Mouse (Mus musculus): ENCODE results near the gene Cldn4. TPM values are rescaled to one million over a fixed set of nuclear protein-coding genes. Genes with fewer than 3 reads are reported as not detected.

The Cldn4 gene
- polyA plus RNA-seq, 1 experiment from 2014 or later: 78.3 TPM

DNA sequence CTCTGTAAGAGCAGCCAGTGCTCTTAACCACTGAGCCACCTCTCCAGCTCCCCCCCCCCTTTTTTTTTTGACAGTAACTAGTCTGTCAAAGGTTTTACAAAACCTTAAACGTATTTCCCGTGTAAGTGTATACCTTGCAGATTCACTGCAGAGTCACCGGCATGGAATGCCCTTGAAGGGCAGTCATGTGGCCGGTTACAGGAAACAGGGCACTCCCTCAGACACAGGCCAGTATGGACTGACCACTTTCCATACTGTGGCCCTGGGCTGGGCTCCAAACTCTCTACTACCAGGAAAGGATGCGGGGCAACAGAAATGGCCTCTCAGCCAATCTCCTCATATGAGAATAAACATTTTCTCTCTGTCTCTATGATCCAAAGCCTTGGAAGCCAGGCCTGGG lies 8.8 kb upstream of the Cldn4 start:
- DNase-seq (ENCODE audit: low spot score): no peak
- no peaks in the 10 kb centered on the region for H3K9me3 ChIP-seq (ENCODE audit: control insufficient read depth, low read length)
- peaks cover 13% of the 10 kb centered on the region; the same call in 1 of the 2 replicates for H3K4me1 ChIP-seq (replicated peaks; ENCODE audit: control insufficient read depth, insufficient read depth, low read length)
- H3K4me3 ChIP-seq (ENCODE audit: low read depth, low read length): no peak overlapping the region
- no peak overlapping the region for H3K4me2 ChIP-seq (ENCODE audit: low read length)
- WGBS: 65% methylated on average over 5 of the region's 5 CpGs
- H3K9ac ChIP-seq (ENCODE audit: low read length): no peak overlapping the region
- H3K36me3 ChIP-seq (ENCODE audit: control insufficient read depth, insufficient read depth, low read length): no peaks in the 10 kb centered on the region
- no peak for ATAC-seq (replicated peaks; ENCODE audit: low FRiP score, low TSS enrichment, low read depth)
- no peak overlapping the region for H3K27ac ChIP-seq (ENCODE audit: low read depth)
- H3K27me3 ChIP-seq (replicated peaks; ENCODE audit: control insufficient read depth, insufficient read depth, low read length): no peaks in the 10 kb centered on the region

DNA sequence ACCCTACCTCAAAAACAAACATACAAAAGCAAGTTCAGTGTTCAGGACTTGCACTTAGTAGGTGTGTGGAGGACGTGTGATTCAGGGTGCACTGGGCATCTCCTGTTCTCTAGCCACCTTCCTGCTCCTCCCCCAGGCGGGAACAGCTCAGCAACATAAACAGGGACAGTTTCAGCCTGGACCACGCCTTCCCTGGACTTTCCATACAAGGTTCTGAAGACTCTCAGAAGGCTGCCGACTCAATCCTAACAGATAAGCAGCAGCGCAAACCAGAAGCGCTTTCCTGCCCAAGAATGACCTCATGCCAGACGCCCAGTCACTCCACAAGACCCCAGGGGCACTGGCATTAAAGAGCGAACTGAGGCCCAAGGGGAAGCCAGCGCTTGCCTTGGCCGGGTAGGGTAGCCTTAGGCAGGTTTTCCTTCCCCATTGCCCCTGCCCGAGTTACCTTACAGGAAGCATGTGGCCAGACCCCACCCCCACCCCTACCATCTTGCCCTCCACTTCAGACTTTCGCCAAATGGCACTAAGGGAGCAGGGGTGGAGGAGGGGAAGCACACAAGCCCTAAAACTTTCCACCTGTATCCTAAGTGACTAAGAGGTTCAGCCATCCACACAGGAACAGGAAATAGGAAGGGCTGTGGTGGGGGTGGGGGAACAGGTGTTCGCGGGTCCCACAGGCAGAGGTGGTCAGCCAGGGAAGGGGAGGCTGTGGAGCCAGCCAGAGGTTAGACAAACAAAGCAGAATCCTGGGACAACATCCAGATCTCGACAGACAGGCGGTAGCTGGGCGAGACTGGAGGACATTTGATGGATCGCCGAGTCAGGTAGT lies 4.5 kb upstream of the Cldn4 start:
- ATAC-seq (replicated peaks; ENCODE audit: low FRiP score, low TSS enrichment, low read depth): peak; percentile 40
- H3K9ac ChIP-seq (ENCODE audit: low read length): peak overlapping the region; percentile 22; the same call in 1 of the 2 replicates

DNA sequence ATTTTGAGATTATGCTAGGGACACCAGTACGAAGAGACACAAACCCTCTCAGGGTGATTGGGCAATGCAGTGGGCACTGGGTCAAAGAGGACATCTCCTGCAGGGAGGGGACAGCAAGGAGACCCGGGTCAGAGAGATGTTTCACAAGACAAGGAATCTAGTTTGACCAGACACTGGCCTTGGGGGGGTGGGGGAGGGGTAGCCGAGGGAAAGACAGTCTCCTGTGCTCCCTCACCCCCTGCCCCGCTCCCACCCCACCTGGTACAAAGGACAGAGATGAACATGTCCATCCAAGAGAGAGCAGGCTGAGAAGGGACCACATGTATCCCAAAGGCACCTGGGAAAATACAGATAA lies 1.3 kb upstream of the Cldn4 start:
- ATAC-seq (replicated peaks; ENCODE audit: low FRiP score, low TSS enrichment, low read depth) (no peak), DNase-seq (ENCODE audit: low spot score) (no peak)
- 53% methylated on average over 4 of the region's 4 CpGs for WGBS
- peak overlapping the region; percentile 47; the same call in 1 of the 2 replicates for H3K27ac ChIP-seq (ENCODE audit: low read depth)
- H3K36me3 ChIP-seq (ENCODE audit: control insufficient read depth, insufficient read depth, low read length): no peaks in the 10 kb centered on the region
- peaks cover 15% of the 10 kb centered on the region for H3K27me3 ChIP-seq (replicated peaks; ENCODE audit: control insufficient read depth, insufficient read depth, low read length)
- no peak overlapping the region for H3K4me3 ChIP-seq (ENCODE audit: low read depth, low read length)
- no peak overlapping the region for H3K4me2 ChIP-seq (ENCODE audit: low read length)
- H3K9ac ChIP-seq (ENCODE audit: low read length): no peak overlapping the region
- peaks cover 28% of the 10 kb centered on the region for H3K4me1 ChIP-seq (replicated peaks; ENCODE audit: control insufficient read depth, insufficient read depth, low read length)
- no peaks in the 10 kb centered on the region for H3K9me3 ChIP-seq (ENCODE audit: control insufficient read depth, low read length)

More for the DNA sequence above, 4.5 kb upstream of the Cldn4 start:
- peak overlapping the region; percentile 88 for H3K27ac ChIP-seq (ENCODE audit: low read depth)
- DNase-seq (ENCODE audit: low spot score): peak; percentile 71
- no peaks in the 10 kb centered on the region for H3K36me3 ChIP-seq (ENCODE audit: control insufficient read depth, insufficient read depth, low read length)
- no peak overlapping the region for H3K4me3 ChIP-seq (ENCODE audit: low read depth, low read length)
- no peaks in the 10 kb centered on the region for H3K9me3 ChIP-seq (ENCODE audit: control insufficient read depth, low read length)
- peak overlapping the region; percentile 18 for H3K4me2 ChIP-seq (ENCODE audit: low read length)
- peaks cover 6% of the 10 kb centered on the region for H3K27me3 ChIP-seq (replicated peaks; ENCODE audit: control insufficient read depth, insufficient read depth, low read length)
- WGBS: 10% methylated on average over 19 of the region's 19 CpGs
- H3K4me1 ChIP-seq (replicated peaks; ENCODE audit: control insufficient read depth, insufficient read depth, low read length): peaks cover 28% of the 10 kb centered on the region

DNA sequence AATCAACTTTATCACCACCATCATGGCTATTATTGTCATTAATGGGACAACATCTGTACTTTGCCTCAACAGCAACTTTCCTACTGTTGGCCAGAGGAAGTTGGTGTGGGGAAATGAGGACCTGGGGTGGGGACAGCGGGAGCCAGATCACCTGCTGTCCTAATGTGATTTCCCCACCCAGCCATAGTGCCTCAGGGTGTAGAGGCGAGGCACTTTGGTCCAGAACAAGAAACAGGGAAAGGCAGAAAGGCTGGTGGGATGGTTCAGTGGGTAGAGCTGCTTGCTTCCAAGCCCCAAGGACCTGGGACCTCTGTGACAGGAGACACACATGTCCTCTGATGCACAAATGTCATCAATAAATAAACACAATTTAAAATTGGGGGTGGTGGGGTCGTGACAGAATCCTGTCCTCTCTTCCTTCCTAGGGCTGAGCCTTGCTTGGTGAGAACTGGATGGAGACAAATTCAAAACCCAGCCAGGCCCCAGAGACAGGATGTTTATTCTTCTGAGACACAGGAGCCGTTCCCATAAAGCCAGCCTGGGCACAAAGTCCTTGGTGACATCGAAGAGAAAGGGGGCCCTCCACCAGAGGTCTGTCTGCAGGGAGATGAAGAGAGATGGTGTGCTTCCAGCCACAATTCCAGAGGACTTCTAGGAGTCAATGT lies 818 bp upstream of the Cldn4 start:
- Histone ChIP-seq H3K9ac (ENCODE audit: low read length) (no peak overlapping the region), H3K9me3 (ENCODE audit: control insufficient read depth, low read length) (no peaks in the 10 kb centered on the region), H3K27me3 (replicated peaks; ENCODE audit: control insufficient read depth, insufficient read depth, low read length) (peaks cover 15% of the 10 kb centered on the region), H3K27ac (ENCODE audit: low read depth) (peak overlapping the region; percentile 84), H3K36me3 (ENCODE audit: control insufficient read depth, insufficient read depth, low read length) (no peaks in the 10 kb centered on the region), H3K4me2 (ENCODE audit: low read length) (0 out of 2 replicates have a peak overlapping the region, but pooled peaks have one; percentile 2), H3K4me3 (ENCODE audit: low read depth, low read length) (no peak overlapping the region), H3K4me1 (replicated peaks; ENCODE audit: control insufficient read depth, insufficient read depth, low read length) (peaks cover 28% of the 10 kb centered on the region)
- 35% methylated on average over 5 of the region's 5 CpGs for WGBS
- ATAC-seq (replicated peaks; ENCODE audit: low FRiP score, low TSS enrichment, low read depth) (no peak), DNase-seq (ENCODE audit: low spot score) (no peak)

DNA sequence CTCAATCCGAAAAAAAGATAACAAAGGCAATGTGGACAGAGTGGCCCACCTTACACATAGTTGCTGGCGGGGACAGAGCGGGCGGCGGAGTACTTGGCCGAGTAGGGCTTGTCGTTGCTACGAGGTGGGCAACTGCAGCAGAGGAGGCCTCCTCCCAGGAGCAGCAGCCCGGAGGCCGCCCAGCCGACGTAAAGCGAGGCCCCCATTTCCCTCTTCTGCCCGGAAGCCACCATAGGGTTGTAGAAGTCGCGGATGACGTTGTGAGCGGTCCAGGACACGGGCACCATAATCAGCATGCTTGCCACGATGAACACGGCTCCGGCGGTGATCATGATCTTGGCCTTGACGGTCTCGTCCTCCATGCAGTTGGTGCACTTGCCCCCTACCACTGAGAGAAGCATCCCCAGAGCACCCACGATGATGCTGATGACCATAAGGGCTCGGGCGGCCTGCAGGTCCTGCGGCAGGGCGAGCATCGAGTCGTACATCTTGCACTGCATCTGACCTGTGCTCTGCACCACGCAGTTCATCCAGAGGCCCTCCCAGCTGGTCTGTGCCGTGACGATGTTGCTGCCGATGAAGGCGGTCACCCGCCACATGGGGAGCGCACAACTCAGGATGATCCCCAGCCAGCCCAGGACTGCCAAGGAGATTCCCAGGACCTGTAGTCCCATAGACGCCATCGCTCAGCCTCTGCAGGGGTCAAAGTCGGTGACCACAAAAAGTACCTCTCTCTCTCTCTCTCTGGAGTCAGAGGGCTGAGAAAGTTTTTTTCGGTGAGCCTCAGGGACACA lies 474 bp downstream of the Cldn4 start:
- DNase-seq (ENCODE audit: low spot score) (peak; percentile 72), ATAC-seq (replicated peaks; ENCODE audit: low FRiP score, low TSS enrichment, low read depth) (peak; percentile 32)
- Histone ChIP-seq H3K36me3 (ENCODE audit: control insufficient read depth, insufficient read depth, low read length) (no peaks in the 10 kb centered on the region), H3K4me1 (replicated peaks; ENCODE audit: control insufficient read depth, insufficient read depth, low read length) (peaks cover 21% of the 10 kb centered on the region), H3K4me2 (ENCODE audit: low read length) (peak overlapping the region; percentile 37), H3K27me3 (replicated peaks; ENCODE audit: control insufficient read depth, insufficient read depth, low read length) (peaks cover 15% of the 10 kb centered on the region), H3K9ac (ENCODE audit: low read length) (peak overlapping the region; percentile 60), H3K4me3 (ENCODE audit: low read depth, low read length) (peak overlapping the region; percentile 41), H3K27ac (ENCODE audit: low read depth) (peak overlapping the region; percentile 84), H3K9me3 (ENCODE audit: control insufficient read depth, low read length) (no peaks in the 10 kb centered on the region)
- 17% methylated on average over 43 of the region's 43 CpGs for WGBS

DNA sequence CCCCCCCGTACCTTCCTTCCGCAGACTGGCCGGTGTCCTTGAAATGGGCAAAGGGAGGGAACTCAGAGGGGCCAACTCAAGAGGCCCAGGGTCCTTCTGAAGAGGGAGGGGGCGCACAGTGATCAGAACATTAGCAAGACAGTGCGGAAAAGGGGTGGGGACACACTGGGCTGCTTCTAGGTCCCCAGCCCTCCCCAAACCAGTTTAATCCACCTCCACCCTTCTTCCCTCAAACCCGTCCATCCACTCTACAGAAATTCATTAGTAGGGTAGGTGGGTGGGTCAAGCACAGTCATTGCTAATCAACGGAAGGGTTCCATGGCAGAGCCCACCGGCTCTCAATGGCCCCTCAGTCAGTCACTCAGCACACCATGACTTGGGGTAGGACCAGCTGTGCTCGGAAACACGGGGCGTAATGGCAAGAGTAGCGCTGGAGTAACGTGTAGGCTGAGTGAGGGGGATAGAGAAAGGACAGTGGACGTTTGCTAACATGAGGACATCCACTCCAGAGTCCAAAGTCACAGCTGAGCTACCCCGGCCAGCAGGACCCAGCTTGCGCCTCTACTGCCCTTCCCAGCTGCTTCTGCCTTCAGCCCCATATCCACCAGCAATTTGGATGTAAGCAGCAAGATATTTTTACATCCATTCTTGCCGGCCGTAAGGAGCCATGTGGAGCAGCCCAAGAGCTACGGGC lies 1.3 kb downstream of the Cldn4 start:
- peaks cover 16% of the 10 kb centered on the region for H3K4me1 ChIP-seq (replicated peaks; ENCODE audit: control insufficient read depth, insufficient read depth, low read length)
- peak overlapping the region; percentile 41 for H3K4me3 ChIP-seq (ENCODE audit: low read depth, low read length)
- peak overlapping the region; percentile 37 for H3K4me2 ChIP-seq (ENCODE audit: low read length)
- H3K9ac ChIP-seq (ENCODE audit: low read length): peak overlapping the region; percentile 60
- DNase-seq (ENCODE audit: low spot score): no peak
- no peak for ATAC-seq (replicated peaks; ENCODE audit: low FRiP score, low TSS enrichment, low read depth)
- H3K27ac ChIP-seq (ENCODE audit: low read depth): peak overlapping the region; percentile 84
- no peaks in the 10 kb centered on the region for H3K9me3 ChIP-seq (ENCODE audit: control insufficient read depth, low read length)
- WGBS: 46% methylated on average over 19 of the region's 19 CpGs
- peaks cover 15% of the 10 kb centered on the region for H3K27me3 ChIP-seq (replicated peaks; ENCODE audit: control insufficient read depth, insufficient read depth, low read length)
- no peaks in the 10 kb centered on the region for H3K36me3 ChIP-seq (ENCODE audit: control insufficient read depth, insufficient read depth, low read length)

DNA sequence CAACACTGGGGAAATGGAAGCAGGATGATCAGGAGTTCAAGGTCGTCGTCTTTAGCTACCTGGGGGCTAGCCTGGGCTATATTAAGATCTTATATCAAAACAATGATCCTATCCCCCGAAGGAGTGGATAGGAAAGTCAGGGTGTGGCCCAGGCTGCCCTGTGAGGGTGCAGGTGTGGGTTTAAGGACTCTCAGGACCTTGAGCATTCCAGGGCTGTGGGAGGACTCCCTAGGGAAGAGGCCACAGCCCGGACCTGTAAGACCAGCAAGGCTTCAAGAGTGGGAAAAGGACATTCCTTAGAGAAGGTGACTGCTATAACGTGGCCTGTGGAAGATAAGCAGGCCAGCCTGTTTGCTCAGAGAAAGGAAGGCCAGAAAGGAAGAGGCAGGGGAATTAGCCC lies 2.6 kb downstream of the Cldn4 start:
- WGBS: 62% methylated on average over 5 of the region's 5 CpGs
- no peaks in the 10 kb centered on the region for H3K36me3 ChIP-seq (ENCODE audit: control insufficient read depth, insufficient read depth, low read length)
- H3K27me3 ChIP-seq (replicated peaks; ENCODE audit: control insufficient read depth, insufficient read depth, low read length): peaks cover 15% of the 10 kb centered on the region
- H3K4me1 ChIP-seq (replicated peaks; ENCODE audit: control insufficient read depth, insufficient read depth, low read length): peaks cover 16% of the 10 kb centered on the region
- H3K4me2 ChIP-seq (ENCODE audit: low read length): peak overlapping the region; percentile 37
- DNase-seq (ENCODE audit: low spot score) (no peak), ATAC-seq (replicated peaks; ENCODE audit: low FRiP score, low TSS enrichment, low read depth) (no peak)
- H3K9me3 ChIP-seq (ENCODE audit: control insufficient read depth, low read length): no peaks in the 10 kb centered on the region
- H3K4me3 ChIP-seq (ENCODE audit: low read depth, low read length): 0 out of 2 replicates have a peak overlapping the region, but pooled peaks have one; percentile 41
- 0 out of 2 replicates have a peak overlapping the region, but pooled peaks have one; percentile 4 for H3K27ac ChIP-seq (ENCODE audit: low read depth)
- no peak overlapping the region for H3K9ac ChIP-seq (ENCODE audit: low read length)

DNA sequence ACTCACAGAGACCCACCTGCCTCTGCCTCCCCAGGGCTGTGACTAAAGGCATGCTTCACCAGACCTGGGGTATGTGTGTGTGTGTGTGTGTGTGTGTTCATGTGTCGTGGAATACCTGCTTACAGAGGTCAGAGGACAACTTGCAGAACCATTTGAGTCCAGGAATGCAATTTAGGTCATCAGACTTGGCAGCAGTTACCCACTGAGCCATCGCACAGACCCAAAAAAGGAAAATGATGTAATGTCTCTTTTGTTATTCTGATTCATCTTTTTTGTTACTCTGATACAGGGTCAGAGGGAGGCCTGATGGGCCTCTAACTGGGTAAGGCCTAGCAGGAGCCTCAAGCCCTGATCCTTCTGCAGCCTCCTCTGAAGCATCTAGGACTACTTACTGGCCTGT lies 4.0 kb downstream of the Cldn4 start:
- no peak overlapping the region for H3K4me3 ChIP-seq (ENCODE audit: low read depth, low read length)
- H3K9me3 ChIP-seq (ENCODE audit: control insufficient read depth, low read length): no peaks in the 10 kb centered on the region
- 74% methylated on average over 2 of the region's 2 CpGs for WGBS
- H3K27ac ChIP-seq (ENCODE audit: low read depth): no peak overlapping the region
- H3K4me1 ChIP-seq (replicated peaks; ENCODE audit: control insufficient read depth, insufficient read depth, low read length): peaks cover 12% of the 10 kb centered on the region
- H3K27me3 ChIP-seq (replicated peaks; ENCODE audit: control insufficient read depth, insufficient read depth, low read length): peaks cover 15% of the 10 kb centered on the region
- no peak overlapping the region for H3K9ac ChIP-seq (ENCODE audit: low read length)
- ATAC-seq (replicated peaks; ENCODE audit: low FRiP score, low TSS enrichment, low read depth): no peak
- H3K4me2 ChIP-seq (ENCODE audit: low read length): no peak overlapping the region
- DNase-seq (ENCODE audit: low spot score): no peak
- no peaks in the 10 kb centered on the region for H3K36me3 ChIP-seq (ENCODE audit: control insufficient read depth, insufficient read depth, low read length)
